Mouse (Mus musculus): ENCODE results near the gene Psmb3. TPM values are rescaled to one million over a fixed set of nuclear protein-coding genes. Genes with fewer than 3 reads are reported as not detected.
A peak's percentile ranks its signal among the peaks of the same experiment; 100 is the strongest.
"Not testable (repeated sequence)": the region's sequence is repeated elsewhere in the genome, so short reads cannot be mapped to it uniquely, and the experiment has no call there.

Psmb3 gene
- total RNA-seq, 2 experiments from 2014 or later: 116 to 125 TPM

DNA sequence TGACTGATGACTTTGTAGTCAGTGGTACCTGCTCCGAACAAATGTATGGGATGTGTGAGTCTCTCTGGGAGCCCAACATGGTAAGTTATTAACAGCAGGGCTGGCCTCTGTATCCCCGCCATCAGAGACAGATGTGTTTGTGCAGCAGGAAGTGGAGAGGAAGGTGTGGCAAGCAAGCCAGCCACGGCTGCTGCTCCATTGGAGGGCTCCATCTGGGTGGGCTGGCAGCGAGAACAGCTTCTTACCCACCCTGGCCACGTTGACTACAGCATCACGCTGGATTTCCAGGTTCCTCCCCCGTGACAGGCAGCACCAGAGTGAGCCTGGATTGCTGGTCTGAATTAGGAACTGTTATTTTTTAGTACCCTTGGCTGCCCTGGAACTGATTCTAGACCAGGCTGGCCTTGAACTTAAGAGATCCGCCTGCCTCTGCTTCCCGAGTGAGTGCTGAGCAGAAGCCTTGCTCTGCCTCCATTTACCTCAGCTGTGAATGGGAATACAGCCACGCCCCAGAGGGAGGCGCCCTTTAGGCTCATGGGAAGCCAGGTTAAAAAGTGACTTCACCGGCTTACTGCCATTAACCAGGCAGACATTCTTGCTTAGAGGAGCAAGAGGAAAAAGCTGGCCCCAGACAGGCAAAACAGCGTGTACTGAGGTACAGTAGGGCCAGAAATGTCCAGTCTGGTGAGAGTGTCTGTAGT, 8.2 kb downstream of the Psmb3 start:
- DNase-seq (ENCODE audit: low spot score in 2 of 2): no peak
- intact Hi-C loops (cut with DNase I): no loop called here

DNA sequence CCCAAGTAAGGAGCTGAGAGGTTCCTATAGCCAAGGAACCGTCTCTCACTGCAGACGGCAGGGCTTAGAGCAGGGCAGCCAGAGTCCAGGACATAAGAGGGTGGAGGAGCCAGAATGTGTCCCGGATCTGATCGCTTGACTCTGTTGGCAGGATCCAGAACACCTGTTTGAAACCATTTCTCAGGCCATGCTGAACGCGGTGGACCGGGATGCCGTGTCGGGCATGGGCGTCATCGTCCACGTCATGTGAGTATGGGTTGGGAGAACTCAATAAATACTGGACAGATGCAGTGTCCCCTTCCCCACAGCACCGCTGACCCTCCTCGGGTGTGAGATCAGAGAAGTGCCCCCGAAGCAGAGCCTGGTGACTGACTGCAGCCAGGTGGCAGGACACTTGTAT, 9.1 kb downstream of the Psmb3 start:
- intact Hi-C loops (cut with DNase I): no loop called here
- DNase-seq (ENCODE audit: low spot score in 2 of 2): no peak

DNA sequence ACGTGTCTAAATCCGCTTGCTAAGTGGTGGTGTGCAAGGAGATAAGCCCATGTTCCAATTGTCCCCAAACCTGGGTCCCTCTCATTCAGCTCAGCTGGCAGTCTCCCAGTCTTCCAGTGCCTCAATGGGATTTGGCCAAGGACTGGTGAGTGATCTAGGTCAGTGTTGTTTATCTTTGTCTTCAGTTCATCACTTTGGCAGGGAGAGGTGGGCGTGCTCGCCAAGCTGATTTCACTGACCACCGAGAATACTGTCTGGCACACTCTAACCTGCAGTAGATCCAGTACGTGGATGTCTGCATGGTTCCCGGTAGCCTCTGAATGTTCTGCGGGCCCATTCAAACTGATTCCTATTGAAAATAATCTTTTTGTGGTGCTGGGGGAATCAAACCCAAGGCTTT, 10.7 kb downstream of the Psmb3 start:
- no peak for DNase-seq (ENCODE audit: low spot score in 2 of 2)
- intact Hi-C loops (cut with DNase I): no loop called here

DNA sequence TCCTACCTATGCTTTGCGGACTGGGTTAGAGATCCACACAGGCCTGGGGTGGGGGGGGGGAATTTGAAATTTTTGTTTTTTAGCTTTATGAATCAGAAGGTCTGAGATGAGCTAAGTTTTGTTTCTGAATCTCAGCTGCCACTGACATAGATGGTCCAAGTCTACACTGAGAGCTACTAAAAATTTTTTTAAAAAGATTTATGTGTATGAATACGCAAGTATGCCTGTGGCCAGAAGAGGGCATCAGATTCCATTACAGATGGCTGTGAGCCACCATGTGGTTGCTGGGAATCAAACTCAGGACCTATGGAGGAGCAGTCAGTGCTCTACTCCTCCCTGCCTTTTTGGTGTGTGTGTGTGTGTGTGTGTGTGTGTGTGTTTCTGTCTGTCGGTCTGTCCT, 11.2 kb downstream of the Psmb3 start:
- intact Hi-C loops (cut with DNase I): no loop called here

DNA sequence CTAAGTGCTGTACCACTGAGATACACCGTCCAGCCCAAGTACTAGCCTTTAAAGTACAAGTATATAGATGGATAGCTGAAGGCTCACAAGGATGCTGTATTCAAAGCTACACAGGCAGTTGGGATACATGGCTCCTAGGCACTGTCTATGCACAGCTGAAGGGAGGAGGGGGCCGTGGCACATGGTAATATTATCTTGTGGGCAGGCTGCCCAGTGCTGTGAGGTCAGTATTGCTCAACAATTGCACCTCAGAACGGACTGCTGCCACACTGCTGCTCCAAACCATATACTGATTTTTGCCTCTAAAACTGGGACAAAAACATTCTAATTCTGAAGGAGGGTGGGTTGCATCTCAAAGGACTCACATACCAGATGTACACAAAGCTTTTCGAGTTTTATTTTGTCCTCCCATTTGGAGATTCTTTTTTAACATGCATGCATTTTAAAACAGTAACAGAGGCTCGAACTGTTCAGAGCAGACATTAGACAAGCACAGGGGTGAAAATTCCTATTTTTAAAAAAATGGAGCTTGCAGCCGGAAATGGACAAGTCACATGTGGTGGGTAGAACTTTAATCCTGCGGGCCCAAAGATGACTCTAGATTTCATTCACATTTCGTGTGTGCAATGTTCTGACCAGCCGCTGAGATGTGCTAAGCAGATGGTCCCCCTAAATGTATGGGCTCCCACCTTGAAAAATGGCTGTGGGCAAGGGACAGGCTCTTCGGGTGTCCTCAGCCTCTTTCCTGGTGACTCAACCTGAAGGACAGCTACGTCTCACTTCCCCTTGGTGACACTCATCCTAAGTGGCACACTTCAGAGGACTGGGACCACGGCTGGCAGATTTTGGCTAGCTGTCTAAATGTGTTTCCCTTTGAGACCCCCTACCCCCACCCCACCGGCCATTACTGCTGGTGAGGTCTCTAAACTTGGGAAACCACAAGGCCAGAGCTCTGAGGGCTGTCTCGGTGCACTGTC, 11.9 kb downstream of the Psmb3 start:
- peak in 1 of 2 experiments; percentile 43 for DNase-seq (ENCODE audit: low spot score in 2 of 2)

More for the DNA sequence above, 11.2 kb downstream of the Psmb3 start:
- no peak for DNase-seq (ENCODE audit: low spot score in 2 of 2)

DNA sequence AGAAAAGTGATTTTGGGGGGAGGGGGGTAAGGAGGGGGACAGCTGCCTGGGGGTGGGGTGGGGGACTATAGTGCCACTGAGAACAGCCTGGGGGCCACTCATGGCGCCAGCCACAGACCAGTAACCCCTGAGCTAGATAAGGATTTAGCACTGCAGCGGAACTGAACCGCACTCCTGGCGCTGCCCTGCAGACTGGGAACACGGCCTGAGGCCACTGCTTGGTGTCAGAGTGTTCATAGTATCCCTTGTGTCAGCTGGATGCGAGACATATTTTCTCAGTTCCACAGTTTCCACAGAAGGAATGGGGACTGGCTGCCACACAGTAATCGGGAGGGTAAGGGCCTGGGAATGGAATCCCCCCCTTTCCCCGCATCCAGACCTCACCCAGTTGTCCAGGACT, 12.8 kb downstream of the Psmb3 start:
- DNase-seq (ENCODE audit: low spot score in 2 of 2): no peak
- intact Hi-C loops (cut with DNase I): no loop called here

More for the DNA sequence above, 11.9 kb downstream of the Psmb3 start:
- intact Hi-C loops (cut with DNase I): no loop called here

DNA sequence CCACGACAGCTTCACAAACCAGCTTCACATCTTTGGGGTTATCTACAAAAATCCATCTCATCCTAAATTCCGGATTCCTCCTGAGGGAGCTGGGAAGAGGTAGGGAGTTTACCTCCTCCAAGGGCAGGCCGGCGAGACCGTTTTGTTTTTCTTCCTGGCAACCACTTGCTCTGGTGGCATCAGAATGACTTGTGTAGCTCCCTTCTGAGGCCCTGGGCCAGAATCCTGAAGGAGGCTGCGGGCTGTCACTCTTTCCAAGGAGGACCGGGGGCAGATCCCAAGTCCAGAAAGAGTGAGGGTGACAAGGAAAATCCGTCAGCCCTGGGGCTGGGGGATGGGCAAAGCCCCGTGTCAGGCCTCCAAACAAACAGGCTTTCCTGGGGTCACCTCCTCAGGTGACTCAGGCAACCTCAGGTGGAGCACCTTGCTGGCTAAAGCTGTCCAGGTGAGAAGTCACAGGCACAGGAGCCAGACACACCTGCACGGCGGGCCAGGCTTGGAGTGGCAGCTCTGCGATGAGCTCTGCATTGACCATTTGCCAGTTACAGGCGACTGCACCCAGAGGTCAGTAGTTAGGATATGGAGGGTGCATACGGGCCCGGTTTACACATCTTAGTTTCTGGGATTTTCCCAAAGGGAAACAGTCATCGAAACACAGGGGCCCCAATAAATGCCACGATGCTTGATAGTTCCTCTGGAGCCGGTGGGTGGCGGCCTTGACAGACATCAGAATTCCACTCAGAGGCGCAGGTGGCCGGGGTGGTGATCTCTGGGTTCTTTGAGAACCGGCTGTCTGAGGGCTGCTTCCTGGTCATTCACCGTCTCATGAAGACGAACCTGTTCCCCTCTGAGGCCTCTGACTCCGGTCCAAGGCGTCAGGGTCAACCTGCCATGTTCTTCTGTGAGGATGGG, 14.4 kb downstream of the Psmb3 start:
- intact Hi-C loops (cut with DNase I): no loop called here
- DNase-seq (ENCODE audit: low spot score in 2 of 2): no peak

DNA sequence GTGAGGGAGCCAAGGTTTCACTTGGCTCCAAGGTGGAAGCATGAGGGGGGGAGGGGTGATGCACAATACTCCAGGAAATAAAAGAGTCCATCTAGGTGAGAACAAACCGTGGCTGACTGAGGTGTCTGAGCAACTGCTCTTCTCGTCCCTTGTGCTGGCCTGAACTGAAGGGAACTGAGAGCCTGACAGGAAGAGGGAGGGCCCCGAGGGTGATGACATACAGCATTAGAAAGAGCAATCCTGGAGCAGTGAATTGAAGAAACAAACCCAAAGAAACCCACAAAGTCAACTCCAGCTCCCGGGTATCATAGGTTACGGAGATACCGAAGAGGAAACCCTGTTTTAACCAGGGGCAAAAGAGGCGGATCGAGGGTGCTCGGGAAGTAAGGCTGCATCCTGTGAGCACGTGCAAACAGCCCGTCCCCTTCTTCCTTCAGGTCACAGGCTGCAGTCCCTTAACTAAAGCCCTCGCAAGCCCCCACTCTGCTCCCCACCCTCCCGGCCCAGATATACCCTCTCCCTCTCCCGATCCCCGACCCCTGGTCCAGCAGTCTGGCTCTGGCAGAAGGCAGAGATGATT, 15.2 kb downstream of the Psmb3 start:
- intact Hi-C loops (cut with DNase I): no loop called here
- DNase-seq (ENCODE audit: low spot score in 2 of 2): no peak

DNA sequence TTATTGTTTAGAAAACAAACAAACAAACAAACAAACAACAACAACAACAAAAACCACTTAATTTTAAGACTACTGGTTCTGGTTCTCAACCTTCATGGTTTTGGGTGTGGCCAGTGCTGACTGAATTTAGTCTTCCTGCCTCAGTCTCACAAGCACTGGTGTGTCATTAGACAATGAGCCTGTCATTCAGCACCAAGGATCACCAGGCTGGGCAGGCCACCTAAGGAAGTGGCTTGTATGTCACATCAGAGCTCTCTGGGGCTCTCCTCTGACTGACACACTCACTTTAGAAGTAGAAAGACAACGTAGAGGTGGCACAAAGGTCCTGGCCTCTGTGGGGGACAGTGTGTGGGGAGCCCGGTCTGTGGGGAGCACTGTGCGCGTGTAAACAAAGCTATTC, 15.8 kb downstream of the Psmb3 start:
- intact Hi-C loops (cut with DNase I): no loop called here
- DNase-seq (ENCODE audit: low spot score in 2 of 2): no peak

DNA sequence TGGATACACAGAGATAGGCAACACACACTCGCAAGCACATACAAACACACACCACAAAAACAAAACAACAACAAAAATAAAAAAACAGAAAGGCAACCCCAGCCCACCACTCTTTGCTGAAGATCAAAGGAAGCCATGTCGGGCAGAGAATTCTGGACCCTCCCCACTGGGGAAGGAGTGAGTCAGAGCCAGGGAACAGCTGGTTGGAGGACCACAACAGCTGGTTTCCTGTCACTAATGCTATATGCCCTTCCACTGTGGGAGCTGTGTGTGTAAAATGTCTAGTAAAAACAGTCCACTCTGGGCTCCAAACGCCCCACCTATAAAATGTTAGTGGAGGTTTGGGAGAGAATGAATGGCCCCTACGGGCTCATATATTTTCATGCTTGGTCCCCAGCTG, 18.1 kb downstream of the Psmb3 start:
- no peak for DNase-seq (ENCODE audit: low spot score in 2 of 2)
- intact Hi-C loops (cut with DNase I): no loop called here

DNA sequence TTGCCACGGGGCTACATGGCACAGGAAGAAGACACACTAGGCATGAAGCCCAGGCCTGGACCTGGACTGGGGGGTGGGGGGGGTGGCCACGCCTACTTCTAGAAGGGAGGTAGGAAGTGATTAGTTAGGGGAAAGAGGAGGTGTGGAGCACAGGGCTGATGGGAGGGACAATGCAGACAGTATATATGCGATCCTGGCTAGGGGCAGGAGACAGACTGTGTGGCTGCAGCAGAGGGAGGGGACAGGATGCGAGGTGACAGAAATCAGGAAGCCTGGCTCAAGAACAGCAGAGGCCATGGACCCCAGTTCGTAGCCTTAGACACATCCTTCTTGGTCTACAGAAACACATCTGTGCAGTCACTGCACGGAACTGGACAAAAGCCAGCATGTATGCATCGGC, 20.5 kb downstream of the Psmb3 start:
- no peak for DNase-seq (ENCODE audit: low spot score in 2 of 2)
- intact Hi-C loops (cut with DNase I): no loop called here

DNA sequence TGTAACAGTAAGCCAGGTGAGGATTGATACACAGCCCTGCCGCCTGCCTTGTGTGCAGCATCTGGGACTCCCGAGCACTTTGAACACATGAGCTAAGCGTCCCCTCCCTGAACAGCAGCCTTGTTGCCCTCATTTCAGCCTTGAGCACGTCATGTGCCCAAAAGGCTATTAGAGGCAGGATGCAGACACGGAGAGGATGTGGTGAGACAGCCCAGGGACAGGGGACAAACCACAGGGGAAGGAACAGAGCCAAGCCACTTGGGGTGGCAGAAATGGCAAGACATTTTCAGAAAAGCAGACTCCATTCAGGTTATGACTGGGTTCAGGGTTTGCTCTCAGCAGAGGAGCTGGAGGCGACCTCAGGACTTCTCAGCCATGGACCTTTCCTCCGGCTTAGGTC, 25.1 kb downstream of the Psmb3 start:
- no peak for DNase-seq (ENCODE audit: low spot score in 2 of 2)
- intact Hi-C loops (cut with DNase I): no loop called here

DNA sequence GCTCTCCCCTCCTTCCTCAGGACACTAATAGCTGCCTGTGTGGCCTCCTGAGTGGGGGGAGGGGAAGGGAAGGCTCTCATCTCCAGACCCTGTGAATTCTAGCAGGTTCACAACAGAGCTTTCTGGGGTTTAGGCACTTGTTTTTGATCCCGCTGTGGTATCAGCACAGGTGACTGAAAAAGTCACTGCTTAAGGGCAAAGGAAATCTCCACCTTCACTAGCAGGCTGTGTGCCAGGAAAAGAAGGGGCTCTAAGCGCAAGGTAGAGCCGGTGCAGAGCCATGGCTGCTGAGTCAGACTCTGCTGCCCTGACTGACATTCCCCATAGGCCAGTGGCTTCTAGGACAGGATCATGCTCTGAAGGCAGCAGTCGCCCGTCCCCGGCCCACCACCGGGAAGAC, 25.5 kb downstream of the Psmb3 start:
- no peak for DNase-seq (ENCODE audit: low spot score in 2 of 2)
- intact Hi-C loops (cut with DNase I): no loop called here

DNA sequence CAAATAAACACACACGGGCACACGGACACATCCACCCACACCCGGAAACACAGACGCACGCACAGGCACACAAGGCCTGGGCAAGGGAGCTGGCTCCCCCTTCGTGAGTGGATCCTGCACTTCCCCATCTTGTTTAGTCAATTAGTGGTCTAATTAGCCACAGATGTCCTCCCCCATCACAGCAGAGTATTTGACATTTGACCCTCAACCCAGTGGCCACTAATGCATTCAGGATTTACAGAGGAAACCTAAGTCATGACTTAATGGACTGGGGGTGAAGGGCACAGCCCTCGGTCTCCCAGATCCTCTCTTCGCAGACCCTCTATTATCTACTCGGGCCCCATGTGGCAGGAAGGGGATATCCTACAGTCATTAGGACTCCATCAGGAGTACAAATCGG, 30.5 kb downstream of the Psmb3 start:
- intact Hi-C loops (cut with DNase I): no loop called here
- no peak for DNase-seq (ENCODE audit: low spot score in 2 of 2)

DNA sequence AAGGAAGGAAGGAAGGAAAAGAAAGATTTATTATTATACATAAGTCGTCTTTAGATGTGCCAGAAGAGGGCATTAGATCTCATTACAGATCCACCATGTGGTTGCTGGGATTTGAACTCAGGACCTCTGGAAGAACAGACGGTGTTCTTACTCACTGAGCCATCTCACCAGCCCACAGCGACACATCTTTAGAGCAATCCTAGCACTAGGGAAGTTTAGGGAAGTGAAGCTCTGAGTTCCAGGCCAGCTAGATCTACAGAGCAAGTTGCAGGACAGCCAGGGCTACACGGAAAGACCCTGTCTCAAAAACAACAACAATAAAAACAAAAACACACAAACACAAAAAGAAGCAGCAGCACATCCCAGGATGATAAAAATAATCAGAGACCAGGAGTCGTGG, 31.6 kb downstream of the Psmb3 start:
- DNase-seq (ENCODE audit: low spot score in 2 of 2); intact Hi-C loops (cut with DNase I): not testable (repeated sequence)

DNA sequence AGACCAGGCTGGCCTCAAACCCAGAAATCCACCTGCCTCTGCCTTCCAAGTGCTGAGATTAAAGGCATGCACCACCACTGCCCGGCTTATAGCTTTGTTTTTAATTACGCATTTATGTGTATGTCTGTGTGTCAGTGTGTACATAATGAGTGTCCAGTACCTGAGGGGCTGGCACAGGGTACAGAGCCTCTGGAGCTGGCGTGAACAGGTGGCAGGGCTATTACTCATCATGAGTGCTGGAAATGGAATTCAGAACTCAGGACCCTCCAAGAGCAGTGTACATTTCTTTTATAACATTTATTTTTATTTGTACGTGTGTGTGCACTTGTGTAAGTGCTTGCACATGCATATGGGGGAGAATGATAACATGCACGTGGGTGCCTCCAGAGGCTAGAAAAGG, 33.4 kb downstream of the Psmb3 start:
- intact Hi-C loops (cut with DNase I): no loop called here
- DNase-seq (ENCODE audit: low spot score in 2 of 2): no peak

DNA sequence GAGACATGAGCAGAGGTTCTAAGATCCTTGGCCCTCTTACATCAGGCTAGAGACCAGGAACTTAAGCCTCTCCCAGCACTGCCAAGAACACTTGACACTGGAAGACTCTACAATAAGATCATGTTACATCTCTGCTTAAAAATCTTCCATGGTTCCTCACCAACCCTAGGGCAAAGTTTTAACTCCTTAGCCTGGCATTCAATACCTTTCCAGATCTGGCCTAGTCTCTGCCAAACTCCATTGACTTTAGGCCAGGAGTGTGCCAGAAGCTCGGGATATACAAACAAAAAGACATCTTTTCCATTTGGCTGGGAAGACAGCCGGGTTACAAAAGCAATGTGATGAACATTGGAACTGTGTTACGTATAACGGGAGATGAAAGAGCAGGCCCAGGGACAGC, 34.4 kb downstream of the Psmb3 start:
- intact Hi-C loops (cut with DNase I): no loop called here
- DNase-seq (ENCODE audit: low spot score in 2 of 2): no peak

DNA sequence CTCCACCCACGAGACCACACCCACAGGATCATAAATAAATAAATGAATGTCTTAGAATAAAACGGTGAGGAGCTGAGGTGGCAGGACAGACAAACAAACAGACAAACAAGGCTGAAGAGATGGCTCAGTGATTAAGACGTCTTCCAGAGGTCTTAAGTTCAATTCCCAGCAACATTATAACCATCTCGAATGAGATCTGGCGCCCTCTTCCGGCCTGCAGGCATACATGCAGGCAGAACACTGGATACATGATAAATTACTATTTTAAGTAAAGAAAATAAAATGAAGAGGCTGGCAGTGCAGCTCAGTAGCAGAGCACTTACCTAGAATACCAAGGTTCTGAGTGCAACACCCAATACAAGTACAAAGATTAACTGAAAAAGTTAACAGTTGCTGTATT, 35.5 kb downstream of the Psmb3 start:
- no peak for DNase-seq (ENCODE audit: low spot score in 2 of 2)
- intact Hi-C loops (cut with DNase I): no loop called here

DNA sequence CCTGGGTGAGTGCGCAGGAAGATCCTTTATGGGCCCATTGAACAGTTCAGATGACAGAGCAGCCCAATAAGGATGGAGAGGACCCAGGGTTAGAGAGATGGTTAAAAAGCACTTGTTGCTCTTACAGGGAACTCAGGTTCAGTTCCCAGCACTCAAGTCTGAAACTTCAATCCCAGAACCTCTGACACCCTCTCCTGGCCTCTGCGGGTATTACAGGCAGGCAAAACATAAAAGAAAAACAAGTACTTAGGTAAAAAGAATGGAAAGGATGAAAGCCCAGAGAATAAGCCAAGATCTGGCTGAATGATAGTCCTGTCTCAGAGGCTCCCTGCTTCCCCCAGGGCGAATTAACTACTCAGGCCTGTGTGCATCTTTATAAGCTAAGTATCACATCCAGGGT, 36.0 kb downstream of the Psmb3 start:
- intact Hi-C loops (cut with DNase I): no loop called here

DNA sequence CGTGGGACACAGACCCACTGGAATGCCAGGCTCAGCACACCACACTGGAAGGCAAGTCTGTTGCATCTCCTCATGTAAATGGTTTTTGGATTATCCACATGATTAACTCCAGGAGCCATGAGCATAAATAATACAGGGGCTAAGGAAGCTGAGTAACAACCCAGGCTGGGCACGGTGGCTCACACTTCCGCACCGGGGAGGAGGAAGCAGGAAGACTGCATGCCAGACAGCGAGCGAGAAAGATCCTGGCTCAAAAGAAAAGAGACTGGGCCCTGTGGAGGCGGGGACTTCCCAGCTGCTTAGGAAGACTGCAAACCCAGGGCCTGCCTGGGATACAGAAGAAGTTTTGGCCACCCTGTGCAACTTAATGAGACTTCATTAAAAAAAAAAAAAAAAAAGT, 37.0 kb downstream of the Psmb3 start:
- peak in 1 of 2 experiments; percentile 34 for DNase-seq (ENCODE audit: low spot score in 2 of 2)
- intact Hi-C loops (cut with DNase I): loop anchor here (5.0 kb wide), 1 partner anchor 38 kb away; the partner anchor contains the start of genes Pcgf2 and Psmb3

More for the DNA sequence above, 36.0 kb downstream of the Psmb3 start:
- DNase-seq (ENCODE audit: low spot score in 2 of 2): no peak

All from left cerebral cortex, postnatal 36 days (tissue).